Mouse (Mus musculus): ENCODE measurements at regions not wholly inside any gene's neighbourhood (a gene's known extent, or its start where the extent isn't known, plus 50 kb on each side); places are given as distances from the start of the nearest gene placed in this dataset.

DNA sequence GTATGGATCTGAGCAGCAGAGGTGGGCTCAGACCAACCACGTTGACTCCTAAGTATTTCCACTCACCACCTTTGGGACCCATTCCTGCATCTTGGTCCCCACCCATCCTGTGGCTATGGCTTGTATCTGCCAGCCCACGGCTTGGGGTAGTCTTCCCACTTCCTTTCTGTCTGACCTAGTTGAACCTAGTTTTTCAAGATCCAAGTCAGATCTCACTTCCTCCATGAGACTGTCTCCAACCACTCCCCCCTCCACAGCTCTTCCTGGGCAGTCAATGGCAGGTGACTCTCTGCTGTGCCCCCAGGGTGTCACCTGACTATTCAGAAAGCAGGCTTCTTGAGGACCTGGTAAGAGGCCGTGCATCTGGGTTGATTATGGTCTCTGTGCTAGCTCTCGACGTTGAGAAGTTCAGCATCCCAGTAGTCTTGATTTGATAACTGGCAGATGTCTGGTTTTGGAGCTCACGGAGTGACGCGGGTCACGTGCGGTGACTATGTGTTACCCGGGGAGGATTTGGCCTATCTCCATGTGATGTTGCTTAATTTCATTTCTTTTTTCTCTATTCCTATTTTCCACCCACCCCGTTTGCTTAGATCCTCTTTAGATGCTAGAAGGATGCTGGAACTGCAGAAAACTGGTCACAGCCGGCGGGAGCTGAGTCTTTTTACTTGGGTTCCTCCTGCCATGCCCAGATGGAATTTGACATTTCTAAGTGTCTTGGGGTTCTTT, 147.5 kb upstream of the Mrps10 start:
- no peak for DNase-seq

DNA sequence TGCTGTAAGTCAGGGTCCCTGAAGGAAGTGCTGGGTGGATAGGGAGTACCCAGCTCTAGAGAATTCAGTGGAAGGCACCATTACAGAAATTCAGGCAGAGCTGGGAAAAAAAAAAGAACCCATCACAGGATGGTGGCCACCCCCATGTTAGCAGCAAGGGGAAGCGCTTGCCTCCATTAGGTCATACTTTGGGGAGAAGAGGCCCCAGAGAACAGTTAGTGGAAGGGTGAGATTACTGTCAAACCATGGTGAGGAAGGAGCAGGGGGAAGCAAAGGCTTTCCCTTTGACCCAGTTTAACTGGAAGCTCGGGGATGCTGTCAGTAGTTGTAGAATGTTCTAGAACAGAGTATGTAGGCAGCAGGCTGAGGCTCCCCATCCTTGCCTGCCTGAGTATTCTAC, 148.8 kb upstream of the Mrps10 start:
- no peak for DNase-seq

DNA sequence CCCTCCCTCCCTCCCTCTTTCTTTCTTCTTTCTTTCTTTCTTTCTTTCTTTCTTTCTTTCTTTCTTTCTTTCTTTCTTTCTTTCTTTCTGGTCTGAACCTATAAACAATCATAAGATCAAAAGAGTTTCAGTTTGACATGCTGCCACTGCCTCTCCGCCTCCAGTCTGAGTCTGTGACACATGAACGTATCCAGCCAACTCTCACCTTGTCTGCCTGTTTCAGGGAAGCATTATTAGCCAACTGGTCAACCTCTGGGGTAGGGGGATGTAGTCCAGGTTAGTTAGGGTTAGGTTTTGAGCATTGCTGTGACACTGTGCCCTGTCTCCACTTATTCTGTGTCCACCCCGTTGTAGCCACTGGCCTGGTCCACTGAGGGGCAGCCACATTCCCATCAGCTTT, 152.2 kb upstream of the Mrps10 start:
- no peak for DNase-seq

DNA sequence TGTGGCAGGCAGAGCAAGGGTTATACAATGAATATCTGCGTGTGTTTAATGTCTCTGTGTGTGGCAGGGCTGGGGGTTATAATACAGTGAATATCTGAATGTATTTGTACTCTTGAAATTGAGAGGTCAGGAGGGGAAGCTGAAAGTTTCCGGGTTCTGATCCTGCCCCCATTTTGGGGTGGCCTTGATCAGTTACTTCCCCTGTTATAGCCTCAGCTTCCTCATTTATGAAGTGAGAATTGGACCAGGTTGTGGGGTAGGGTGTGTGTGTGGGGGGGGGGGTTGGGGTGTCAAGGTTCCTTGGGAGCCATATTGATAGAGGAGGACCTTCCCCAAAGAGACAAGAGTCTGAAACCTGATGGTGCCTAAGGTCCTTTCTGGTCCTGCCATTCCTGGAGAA, 152.8 kb upstream of the Mrps10 start:
- DNase-seq, result no peak

DNA sequence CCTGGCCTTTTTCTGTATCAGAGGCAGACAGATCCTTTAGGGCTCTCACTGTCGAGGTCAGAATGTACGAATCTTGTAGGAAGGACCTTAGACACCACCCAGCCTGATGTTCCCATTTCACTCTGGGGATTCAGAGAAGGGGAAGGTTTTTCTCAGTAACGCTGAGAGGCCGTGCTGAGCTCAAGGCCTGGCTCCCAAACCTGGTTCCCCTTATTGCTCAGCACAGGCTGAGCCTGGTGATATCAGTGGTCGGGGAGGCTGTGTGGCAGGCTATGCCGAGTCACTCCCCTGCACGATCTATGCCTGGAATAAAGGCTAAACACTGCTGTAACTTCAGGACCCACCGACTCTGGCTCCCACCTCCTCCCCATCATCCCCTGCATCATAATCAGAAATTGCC, 154.6 kb upstream of the Mrps10 start:
- no peak for DNase-seq

DNA sequence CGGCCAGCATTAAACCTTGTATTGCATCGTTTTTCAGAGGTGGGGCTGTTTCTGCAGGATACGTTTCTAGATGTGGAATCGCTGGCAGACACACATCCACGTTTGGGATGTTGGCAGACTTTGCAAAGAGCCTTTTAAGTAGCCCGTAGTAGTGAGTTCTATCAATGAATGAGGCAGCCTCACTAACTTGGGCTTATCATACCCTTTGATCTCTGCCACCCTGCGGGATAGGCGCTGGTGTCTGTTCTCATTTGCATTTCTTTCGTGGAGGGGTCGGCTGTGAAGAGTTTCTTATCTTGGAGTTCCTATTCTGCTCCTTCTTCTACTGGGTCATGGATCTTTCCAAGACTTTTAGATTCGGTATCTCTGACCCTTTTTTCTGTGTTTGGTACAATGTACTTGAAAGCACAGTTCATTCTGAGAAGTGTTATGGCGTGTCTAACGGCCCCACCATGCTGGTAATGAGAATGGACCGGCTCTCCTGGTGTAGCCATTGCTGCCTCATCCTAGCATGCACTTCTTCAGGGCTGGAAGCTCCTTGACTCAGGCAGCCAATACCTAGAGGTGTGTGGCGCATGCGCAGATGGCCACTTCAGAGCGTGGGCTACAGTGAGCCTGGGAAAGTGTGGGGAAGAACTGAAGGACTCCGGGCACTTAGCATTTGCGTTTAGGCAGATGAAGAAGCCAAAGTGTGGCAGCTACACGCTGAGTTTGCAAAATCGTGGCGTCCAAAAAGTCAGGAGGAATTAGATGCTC, 158.1 kb upstream of the Mrps10 start:
- no peak for DNase-seq

DNA sequence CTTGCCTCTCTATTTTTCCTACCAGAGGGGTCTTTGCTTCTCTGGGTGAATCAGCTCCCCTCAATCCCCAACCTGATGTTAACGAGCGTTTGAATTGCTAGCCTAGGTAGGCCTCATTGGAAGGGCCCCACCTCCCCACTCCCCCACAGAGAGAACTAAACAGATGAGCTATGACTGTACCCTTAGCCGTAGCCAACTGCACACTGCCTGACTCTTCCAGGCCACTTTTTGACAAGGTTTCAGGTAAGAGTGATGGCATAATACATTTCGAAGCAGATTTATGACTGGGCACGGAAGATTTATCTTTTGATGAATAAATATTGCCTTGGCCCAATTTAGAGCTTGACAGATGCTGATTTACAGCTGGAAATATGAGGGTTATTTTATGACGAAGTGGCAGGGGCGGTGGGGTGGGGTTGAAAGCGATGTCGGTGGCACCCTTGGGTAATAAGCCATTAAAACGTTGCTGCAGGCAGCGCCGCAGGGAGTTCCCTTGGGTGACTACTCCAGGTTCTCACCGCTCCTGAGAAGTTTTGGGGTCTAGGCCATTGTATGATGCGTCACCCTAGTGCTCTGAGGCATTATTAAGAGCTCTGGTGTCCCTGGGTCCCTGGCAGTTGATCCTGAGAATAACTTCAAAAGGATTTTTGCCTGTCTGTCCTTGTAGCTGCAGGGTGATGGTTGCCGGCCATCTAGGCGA, 159.7 kb upstream of the Mrps10 start:
- no peak for DNase-seq

DNA sequence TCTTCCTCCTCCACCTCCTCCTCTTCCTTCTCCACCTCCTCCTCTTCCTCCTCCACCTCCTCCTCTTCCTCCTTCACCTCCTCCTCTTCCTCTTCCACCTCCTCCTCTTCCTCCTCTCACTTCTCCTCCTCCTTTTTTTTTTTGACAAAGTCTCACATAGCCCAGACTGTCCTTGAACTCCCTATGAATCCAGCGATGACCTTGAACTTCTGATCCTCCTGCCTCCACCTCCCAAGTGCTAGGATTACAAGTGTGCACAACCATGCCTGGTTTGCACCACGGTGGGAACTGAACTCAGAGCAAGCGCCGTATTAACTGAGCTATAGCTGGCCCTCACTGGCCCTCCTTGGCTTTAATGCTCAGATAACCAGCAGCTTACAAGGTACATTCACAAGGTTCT, 161.2 kb upstream of the Mrps10 start:
- no peak for DNase-seq

DNA sequence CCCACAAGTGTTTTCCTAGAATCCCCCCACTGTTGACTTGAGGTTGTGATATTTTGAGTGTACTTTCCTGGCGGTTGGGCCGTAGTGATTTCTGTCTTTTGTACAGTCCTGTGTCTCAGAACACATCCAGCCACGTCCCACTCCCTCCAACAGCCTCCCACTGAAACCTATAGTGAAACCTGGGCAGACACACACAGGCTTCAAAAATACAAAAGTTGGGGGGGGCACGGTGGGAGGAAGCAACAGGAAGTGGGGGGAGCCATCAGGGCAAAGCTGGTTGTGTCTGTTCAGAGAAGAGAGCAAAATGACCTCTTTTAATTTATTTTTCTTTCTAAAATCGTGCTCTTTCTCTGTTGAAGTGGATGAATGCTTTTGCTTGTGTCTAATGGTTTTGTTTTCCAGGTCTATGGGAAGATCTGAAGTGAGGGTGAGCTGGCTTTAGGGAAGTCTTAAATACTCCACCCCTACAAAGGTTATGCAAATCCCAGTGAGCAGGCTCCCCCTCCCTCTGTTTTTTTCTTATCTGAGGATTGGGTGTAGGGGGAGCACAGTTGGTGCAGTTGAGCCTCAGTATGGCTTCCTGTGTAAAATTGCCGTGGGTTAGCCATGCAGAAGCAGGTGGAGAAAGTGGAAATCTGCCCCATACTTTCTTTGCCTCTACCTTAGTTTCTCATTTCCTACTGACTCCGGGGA, 164.1 kb upstream of the Mrps10 start:
- no peak for DNase-seq

DNA sequence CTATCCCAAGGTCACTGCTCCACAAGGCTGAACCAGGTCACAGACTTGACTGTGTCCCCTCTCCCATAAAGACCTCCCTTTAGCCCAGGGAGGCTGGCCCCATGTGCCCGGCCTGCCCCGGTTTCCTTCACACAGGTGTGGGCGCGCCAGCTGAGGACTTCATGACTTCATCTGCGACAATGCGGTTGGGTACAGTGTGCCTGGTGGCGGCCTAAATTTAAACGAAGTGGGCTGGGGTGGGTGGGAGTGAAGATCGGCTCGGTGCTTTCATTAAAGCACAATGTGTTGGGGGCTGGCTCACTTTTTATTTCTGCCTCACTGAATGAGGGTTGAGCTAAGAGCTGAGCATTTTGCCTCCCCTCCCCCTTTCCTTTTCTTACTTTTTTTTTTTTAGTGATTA, 169.5 kb upstream of the Mrps10 start:
- no peak for DNase-seq

DNA sequence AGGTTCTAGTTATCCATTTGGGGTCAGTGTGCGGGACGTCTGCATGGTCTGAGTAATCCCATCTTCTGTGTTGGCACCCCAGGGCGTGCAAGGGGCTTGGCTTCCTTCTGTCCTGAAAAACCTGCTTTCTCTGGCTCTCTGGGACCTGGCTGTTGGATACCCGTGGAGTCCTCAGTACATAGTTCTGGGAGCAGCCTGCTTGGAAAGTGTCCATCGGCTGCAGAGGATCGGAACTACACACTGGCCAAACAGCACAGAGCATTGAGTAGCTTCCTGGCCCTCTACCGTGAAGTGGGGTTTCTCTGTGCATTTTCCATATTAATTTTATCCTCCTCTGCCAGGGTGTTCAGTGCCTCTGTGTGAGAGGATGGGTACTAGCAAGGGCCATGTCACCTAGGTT, 170.7 kb upstream of the Mrps10 start:
- no peak for DNase-seq

DNA sequence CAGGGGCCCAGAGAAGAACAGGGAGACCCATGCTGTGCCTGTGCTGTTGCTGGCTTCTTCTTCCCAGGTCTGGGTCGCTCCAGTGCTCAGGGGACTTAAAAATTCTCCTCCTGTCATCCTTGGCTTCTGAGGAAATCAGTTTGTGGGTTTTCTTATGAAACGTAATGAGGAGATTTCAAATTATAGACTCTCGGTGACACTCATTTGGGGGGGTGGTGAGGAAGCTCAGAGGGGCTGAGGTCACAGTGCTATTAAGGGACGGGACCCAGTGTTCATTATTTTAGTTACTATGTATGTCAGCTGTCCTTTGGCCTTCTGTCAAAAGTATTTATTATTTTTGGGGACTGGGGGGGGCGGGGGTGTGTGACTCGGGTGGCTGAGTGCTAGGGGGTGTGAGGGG, 171.7 kb upstream of the Mrps10 start:
- no peak for DNase-seq

DNA sequence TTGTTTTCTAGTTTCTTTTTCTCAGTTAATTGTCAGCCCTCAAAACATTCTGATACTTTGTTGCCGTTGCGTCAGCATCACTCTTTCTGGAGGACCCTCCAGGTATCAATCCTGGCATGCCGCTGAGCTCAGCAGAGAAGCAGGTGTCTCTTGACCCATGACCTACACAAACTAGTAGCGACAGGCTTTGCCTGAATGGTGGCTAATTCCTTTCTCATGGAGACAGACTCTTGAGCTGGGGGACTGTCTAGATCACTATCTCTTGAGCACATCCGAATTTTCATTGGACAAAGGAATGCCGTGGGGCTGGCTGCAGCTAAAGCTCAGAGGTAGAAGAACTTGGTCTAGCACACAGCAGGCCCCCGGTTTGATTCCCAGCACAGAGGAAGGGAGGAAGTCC, 172.7 kb upstream of the Mrps10 start:
- no peak for DNase-seq

DNA sequence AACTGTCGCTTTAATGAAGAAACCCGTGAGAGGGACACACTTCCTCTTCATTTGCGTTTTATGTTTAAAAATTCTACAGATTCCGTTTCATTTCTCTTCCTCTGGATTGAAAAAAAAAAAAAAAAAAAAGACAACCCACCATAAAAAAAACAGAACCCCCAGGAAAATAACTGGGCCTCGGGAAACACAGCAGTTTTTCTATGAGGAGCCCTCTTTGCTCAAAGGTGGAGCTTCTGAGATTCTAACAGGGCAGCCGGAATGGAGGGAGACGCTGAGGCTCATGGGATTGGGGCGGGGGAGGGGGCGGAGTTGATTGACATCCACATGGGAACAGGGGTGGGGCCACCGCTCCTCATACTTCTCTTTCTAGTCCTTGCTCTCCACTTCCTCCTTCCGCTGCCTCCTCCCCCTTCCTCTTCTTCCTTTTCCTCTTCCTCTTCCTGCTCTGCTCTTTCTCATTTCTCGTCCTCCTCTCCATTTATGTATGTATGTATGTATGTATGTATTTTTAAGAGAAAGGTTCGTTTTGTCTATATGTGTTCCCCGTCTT, 174.1 kb upstream of the Mrps10 start:
- no peak for DNase-seq

DNA sequence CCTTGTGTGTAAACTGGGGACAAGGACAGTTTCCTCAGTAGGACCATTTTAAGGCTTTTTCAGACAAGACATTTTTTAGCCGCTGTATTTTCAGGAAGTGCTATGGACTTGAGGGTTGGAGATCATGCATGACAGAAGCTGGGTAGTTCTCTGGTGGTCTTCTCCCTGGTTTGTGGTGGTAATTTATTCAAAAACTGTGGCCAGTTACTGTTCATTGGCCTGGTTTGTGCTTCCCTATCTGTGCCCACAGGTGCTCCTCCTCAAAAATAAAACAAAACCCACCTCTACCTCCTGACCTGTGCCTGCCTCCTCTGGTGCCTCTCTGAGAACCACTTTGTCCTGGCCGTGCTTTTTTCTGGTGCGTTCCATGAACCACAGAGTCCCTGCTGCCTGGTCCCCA, 177.3 kb upstream of the Mrps10 start:
- no peak for DNase-seq

DNA sequence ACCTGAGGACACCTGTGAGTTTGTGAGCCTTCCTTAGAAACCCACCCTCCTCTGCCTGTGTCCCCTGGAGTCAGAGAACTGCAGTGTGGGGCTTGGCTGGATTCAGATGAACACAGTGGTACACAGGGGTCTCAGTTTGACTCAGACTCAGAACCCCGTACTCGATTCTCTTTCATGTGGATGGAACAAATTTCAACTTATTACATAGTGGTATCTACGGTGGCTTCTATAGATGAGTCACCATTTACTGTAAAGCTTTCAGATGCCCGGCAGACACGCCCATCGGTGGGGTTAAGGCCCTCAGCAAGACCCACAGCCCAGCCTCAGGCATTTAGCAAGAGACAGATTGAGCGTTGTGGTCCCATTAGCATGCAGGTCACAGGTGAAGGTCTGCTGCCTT, 178.9 kb upstream of the Mrps10 start:
- DNase-seq, result no peak

DNA sequence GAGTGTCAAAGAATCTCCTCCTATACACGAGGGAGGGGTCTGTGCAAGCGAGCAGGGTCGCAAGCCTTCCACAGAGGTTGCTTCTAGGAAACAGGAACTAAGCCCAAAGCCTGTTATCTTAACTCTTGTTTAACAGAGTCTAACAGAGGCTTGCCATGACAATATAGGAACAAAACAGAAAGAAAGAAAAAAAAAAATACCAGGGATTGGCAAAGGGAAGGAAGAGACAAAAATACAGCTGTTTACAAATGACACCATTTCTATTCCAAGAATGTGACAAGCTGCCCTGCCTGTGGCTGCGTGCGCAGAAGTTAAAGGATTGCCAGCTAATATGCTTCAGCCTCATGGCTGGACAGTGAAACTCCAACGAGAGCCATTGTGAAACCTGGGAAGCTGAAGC, 173.8 kb upstream of the Ubr2 start:
- no peak for DNase-seq

DNA sequence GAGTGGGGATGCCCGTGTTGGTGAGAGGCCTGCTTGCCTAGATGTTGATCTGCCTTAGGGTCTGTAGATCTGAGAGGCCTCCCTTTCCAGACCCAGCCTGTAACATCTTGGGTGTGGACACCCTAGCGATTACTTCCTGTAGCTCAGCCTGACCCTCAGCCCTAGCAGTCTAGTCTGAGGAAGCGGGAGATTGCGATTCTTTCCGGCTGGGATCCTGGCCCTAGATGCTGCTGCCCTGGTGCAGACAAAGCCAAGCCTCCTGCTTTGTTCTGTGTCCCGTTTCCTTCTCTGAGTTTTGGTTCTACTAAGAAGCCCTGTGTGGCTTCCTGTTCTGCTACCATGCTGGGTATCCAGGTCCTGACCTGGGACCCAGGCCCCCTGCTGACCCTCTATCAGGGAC, 171.8 kb upstream of the Ubr2 start:
- no peak for DNase-seq

DNA sequence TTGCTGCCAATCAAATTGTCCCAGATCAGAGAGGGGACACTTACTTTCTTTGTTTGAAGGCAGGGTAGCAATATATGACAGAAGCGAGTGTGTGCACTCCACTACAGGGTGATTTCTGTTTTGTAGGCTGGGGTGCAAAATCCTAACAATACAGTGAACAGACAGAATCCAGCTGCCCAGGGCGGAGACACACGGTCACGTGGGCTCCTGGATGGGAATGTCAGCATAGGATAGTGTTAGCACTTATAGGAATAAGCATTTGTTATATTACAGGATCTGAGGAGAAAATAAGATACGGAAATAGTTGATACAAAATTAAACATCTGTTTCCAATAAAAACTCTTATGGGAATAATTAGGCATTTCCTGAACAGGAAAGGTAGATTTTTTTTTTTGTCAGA, 169.1 kb upstream of the Ubr2 start:
- no peak for DNase-seq

DNA sequence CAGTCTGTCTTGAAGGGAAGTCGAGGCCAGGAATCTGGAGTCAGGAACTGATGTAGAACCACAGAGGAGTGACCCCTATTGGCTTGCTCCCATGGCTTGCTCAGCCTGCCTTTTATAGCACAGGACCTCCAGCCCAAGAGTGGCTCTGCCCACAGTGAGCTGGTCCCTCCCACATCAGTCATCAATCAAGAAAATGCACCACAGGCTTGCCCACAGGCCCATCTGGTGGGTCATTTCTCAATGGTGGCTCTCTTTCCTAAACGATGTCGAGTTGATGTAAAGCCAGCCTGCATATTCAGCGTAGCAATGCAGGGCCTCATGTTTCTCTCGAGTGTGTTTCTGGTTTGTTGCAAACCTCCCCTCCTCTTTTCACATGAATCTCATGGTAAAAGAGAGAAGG, 168.3 kb upstream of the Ubr2 start:
- no peak for DNase-seq

DNA sequence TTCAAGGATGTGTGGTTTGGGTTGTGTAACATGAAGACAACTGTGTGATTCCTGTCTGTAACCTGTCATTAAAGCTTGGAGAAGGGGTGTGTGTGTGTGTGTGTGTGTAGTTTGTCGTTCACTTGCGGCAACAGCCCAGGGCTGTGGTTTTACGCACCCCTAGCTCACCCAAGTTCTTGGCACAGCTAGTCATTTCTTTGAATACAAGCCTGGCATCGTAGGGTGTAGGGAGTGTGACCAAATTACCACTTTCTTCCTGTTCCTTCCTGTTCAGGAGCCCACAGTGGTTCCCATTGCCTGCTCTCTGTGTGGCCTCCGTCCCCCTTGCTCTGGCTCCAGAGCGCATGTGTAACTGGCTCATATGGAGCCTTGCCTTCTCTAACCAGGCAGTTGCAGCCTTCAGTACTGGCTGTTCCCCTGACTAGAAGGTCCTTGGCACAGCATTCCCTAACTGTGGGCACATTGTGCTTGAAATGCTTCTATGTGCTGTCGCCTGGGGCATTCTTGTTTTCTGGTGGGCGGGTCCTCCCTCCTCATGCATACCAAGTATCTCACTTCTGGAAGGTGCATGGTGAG, 167.4 kb upstream of the Ubr2 start:
- DNase-seq, result no peak

DNA sequence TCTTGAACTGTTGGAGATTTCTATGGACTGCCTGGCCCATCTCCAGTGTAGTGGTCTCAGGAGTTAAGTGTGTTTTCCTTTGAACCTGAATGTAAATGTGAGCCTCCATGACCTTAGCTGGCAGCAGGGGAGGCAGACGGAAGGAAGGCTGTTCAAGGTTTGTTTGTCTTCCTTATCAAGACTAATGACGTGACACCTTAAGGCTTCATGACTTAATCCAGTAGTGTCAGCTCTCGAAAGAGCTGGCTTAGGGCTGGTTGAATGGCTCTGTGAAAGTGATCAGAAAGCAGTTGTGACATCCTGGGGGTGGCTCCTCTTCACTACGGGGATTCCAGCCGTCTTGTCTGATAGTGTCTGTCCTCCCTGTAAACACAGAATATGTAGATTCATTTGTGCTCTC, 166.0 kb upstream of the Ubr2 start:
- DNase-seq, result no peak

DNA sequence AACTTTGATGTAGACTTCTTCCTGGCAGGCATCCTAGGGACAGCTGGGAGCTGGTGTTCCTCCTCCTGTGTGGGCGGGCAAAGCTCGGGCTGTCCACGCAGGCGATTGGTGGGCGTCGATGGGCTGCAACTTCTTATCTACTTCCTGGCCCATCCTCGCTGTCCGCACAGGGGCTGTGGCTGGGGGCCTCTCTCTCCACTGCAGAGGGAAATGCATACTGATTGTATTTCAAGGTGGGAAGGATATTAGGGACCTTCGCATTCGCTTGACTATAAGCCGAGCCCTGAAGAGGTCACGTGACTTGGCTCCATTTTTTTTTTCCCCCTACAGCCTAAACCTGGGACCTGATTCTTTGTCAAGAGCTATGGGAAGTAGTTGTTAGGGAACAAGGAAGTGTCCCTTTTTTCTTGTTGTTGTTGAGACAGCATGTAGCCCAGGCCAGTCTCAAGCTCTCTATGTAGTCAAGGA, 164.4 kb upstream of the Ubr2 start:
- no peak for DNase-seq

Data from cerebellum, adult 11-12 months (tissue).